ENCODE assay signal across 25 mouse cellular contexts in genomic region chr3:145645463-145645862, GRCm38 (mm10). TPM values are rescaled to one million over a fixed set of nuclear protein-coding genes. Genes with fewer than 3 reads are reported as not detected.
DNase-seq lines count a peak whose midpoint lies in the region; ATAC-seq and TF ChIP-seq lines count a peak whose summit lies in the region.
"Had no signal": no experiment of that assay in that cellular context is flagged by ENCODE, and none has a peak within 500 bp of the region (broad histone marks: within the 10 kb centered on the region; RNA-seq: fewer than 3 reads in every experiment).

No protein-coding gene starts in this region.

- H3K79me2 ChIP-seq in myocyte (ENCODE audit: control insufficient read depth, insufficient read depth): peaks cover 12% of the 10 kb centered on the region

- peaks cover 18% of the 10 kb centered on the region; the same call in 1 of the 2 replicates for H3K4me1 ChIP-seq in forebrain, embryonic 11.5 days (replicated peaks; ENCODE audit: control insufficient read depth, insufficient read depth, low read length)
- peaks cover 47% of the 10 kb centered on the region for H3K4me1 ChIP-seq in forebrain, embryonic 15.5 days
- peaks cover 45% of the 10 kb centered on the region for H3K4me1 ChIP-seq in limb, embryonic 12.5 days (replicated peaks)
- peaks cover 34% of the 10 kb centered on the region for H3K4me1 ChIP-seq in limb, embryonic 10.5 days
- H3K4me1 ChIP-seq: liver, embryonic 12.5 days had no signal

- no peaks in the 10 kb centered on the region for H3K36me3 ChIP-seq in forebrain, embryonic 11.5 days (ENCODE audit: control insufficient read depth, insufficient read depth, low read length)
- H3K36me3 ChIP-seq in forebrain, embryonic 15.5 days: no peaks in the 10 kb centered on the region
- H3K36me3 ChIP-seq in limb, embryonic 12.5 days: peaks cover 15% of the 10 kb centered on the region
- peaks cover 20% of the 10 kb centered on the region for H3K36me3 ChIP-seq in limb, embryonic 10.5 days
- H3K36me3 ChIP-seq in myocyte (ENCODE audit: control insufficient read depth, insufficient read depth): peaks cover 8% of the 10 kb centered on the region
- H3K36me3 ChIP-seq: G1E had no signal

- H3K27ac ChIP-seq in forebrain, embryonic 11.5 days (ENCODE audit: low read depth, low read length): peak overlapping the region; percentile 7; the same call in 1 of the 2 replicates
- no peak overlapping the region for H3K27ac ChIP-seq in forebrain, embryonic 15.5 days (replicated peaks)
- 0 out of 2 replicates have a peak overlapping the region, but pooled peaks have one; percentile 5 for H3K27ac ChIP-seq in limb, embryonic 12.5 days
- no peak overlapping the region for H3K27ac ChIP-seq in limb, embryonic 10.5 days
- H3K27ac ChIP-seq: hindbrain, postnatal 0 days; liver, embryonic 12.5 days; stomach, postnatal 0 days had no signal

- no peak for DNase-seq in forebrain, embryonic 11.5 days (ENCODE audit: low spot score)
- DNase-seq in limb, embryonic 10.5 days (ENCODE audit: low spot score): no peak
- peak; percentile 81 for DNase-seq in Muller cell, postnatal 12 days (ENCODE audit: inconsistent ontology term)
- no peak for DNase-seq in lung, postnatal 10 days
- DNase-seq: adrenal gland, postnatal 10 days; cerebellum, adult 2 months; cerebellum, postnatal 25 days; gastrocnemius, postnatal 25 days; kidney, adult 9 months; kidney, postnatal 14 days; lung, adult 18-20 months; right cerebral cortex, postnatal 14 days; thymus, adult 2 months; thymus, postnatal 4 days had no signal

- H3K9ac ChIP-seq in forebrain, embryonic 11.5 days (ENCODE audit: low read length): no peak overlapping the region
- H3K9ac ChIP-seq in forebrain, embryonic 15.5 days (replicated peaks): no peak overlapping the region
- H3K9ac ChIP-seq in limb, embryonic 12.5 days (replicated peaks): no peak overlapping the region
- H3K9ac ChIP-seq: limb, embryonic 13.5 days; liver, embryonic 12.5 days had no signal

- no peak overlapping the region for H3K4me3 ChIP-seq in forebrain, embryonic 11.5 days (ENCODE audit: low read depth, low read length)
- H3K4me3 ChIP-seq in forebrain, embryonic 15.5 days: no peak overlapping the region
- no peak overlapping the region for H3K4me3 ChIP-seq in limb, embryonic 12.5 days (replicated peaks)
- no peak overlapping the region for H3K4me3 ChIP-seq in limb, embryonic 10.5 days
- H3K4me3 ChIP-seq in myocyte: no peak overlapping the region
- H3K4me3 ChIP-seq: limb, embryonic 13.5 days; liver, embryonic 12.5 days; megakaryocyte, embryonic 14.5 days had no signal

- TF ChIP-seq POLR2A in myocyte (IDR thresholded peaks at IDR 0.05; ENCODE audit: insufficient read length, low read depth): no peak

- H3K4me2 ChIP-seq in forebrain, embryonic 11.5 days (ENCODE audit: low read depth, low read length, severe bottlenecking): no peak overlapping the region
- no peak overlapping the region for H3K4me2 ChIP-seq in forebrain, embryonic 15.5 days (replicated peaks)
- no peak overlapping the region for H3K4me2 ChIP-seq in limb, embryonic 12.5 days
- H3K4me2 ChIP-seq in myocyte (ENCODE audit: low read depth): no peak overlapping the region
- H3K4me2 ChIP-seq: liver, embryonic 12.5 days had no signal

- no peak overlapping the region for H3ac ChIP-seq in myocyte (ENCODE audit: control insufficient read depth, insufficient read length)

- no peak for ATAC-seq in forebrain, embryonic 11.5 days (replicated peaks; ENCODE audit: low FRiP score)
- ATAC-seq in forebrain, embryonic 15.5 days (replicated peaks): no peak
- ATAC-seq in limb, embryonic 12.5 days (ENCODE audit: insufficient number of reproducible peaks, insufficient read depth, low FRiP score, low TSS enrichment, low read depth): no peak
- ATAC-seq: hindbrain, postnatal 0 days; intestine, embryonic 16.5 days; liver, embryonic 12.5 days; midbrain, embryonic 16.5 days had no signal

- no peaks in the 10 kb centered on the region for H3K9me3 ChIP-seq in forebrain, embryonic 11.5 days (ENCODE audit: control insufficient read depth, low read length)
- no peaks in the 10 kb centered on the region for H3K9me3 ChIP-seq in forebrain, embryonic 15.5 days
- no peaks in the 10 kb centered on the region for H3K9me3 ChIP-seq in limb, embryonic 12.5 days
- H3K9me3 ChIP-seq in limb, embryonic 10.5 days (replicated peaks): no peaks in the 10 kb centered on the region
- H3K9me3 ChIP-seq: limb, embryonic 13.5 days; liver, embryonic 12.5 days had no signal

- H3K27me3 ChIP-seq in forebrain, embryonic 11.5 days (ENCODE audit: control insufficient read depth, insufficient read depth, low read length): no peaks in the 10 kb centered on the region
- H3K27me3 ChIP-seq in forebrain, embryonic 15.5 days: peaks cover 8% of the 10 kb centered on the region
- H3K27me3 ChIP-seq in limb, embryonic 12.5 days: no peaks in the 10 kb centered on the region; the same call in 1 of the 2 replicates
- H3K27me3 ChIP-seq in limb, embryonic 10.5 days (ENCODE audit: low read depth, poor library complexity, severe bottlenecking): no peaks in the 10 kb centered on the region
- H3K27me3 ChIP-seq in myocyte (ENCODE audit: control insufficient read depth, insufficient read depth, insufficient read length): no peaks in the 10 kb centered on the region
- H3K27me3 ChIP-seq: limb, embryonic 13.5 days had no signal

- 61% methylated on average over 6 of the region's 6 CpGs for WGBS in forebrain, embryonic 11.5 days
- WGBS in forebrain, embryonic 15.5 days: 50% methylated on average over 6 of the region's 6 CpGs
- 71% methylated on average over 6 of the region's 6 CpGs for WGBS in limb, embryonic 12.5 days
- 86% methylated on average over 6 of the region's 6 CpGs for WGBS in limb, embryonic 10.5 days

TF ChIP-seq in myocyte, 11 proteins besides CTCF, POLR2A, EP300 and RAD21:
- TF ChIP-seq POLR2AphosphoS2 (IDR thresholded peaks at IDR 0.05; ENCODE audit: insufficient read length, low read depth) (peak; percentile 51), MYOD1 (IDR thresholded peaks at IDR 0.05; ENCODE audit: control insufficient read depth in 1 of 3, insufficient read length in 2 of 3, low read depth in 2 of 3) (no peak)

RNA-seq across cellular contexts. Expression of gene Ccn1, which starts 4.3 kb away (rescaled TPM):
- 36.7 and 39.2 TPM in 2 replicates for polyA plus RNA-seq in forebrain, embryonic 11.5 days (2014; fragmentation: Nextera tagmentation; extraction: Ambion mirVana)
- 27.2 and 30.1 TPM in 2 replicates for polyA plus RNA-seq in forebrain, embryonic 15.5 days (2015; fragmentation: Nextera tagmentation; extraction: Ambion mirVana)
- polyA plus RNA-seq in limb, embryonic 12.5 days (2016; fragmentation: Nextera tagmentation; extraction: Ambion mirVana): 58.7 and 65.8 TPM in 2 replicates
- polyA plus RNA-seq in limb, embryonic 10.5 days (2016; fragmentation: Nextera tagmentation; extraction: Ambion mirVana): 27.0 and 33.3 TPM in 2 replicates
- 49.6 TPM for polyA plus RNA-seq in myocyte (2012; fragmentation: generic; extraction: Trizol)
- polyA plus RNA-seq: G1E had no signal

Comparison
In these comparisons a context has a peak if more than half of its experiments do, and no peak if none do; other contexts are left out.
1. H3K27ac ChIP-seq: peak in forebrain, embryonic 11.5 days (single experiment) and limb, embryonic 12.5 days (single experiment); none in forebrain, embryonic 15.5 days (single experiment) and limb, embryonic 10.5 days (single experiment).